Mouse (Mus musculus): ENCODE data around the gene Olfr358. TPM values are rescaled to one million over a fixed set of nuclear protein-coding genes. Genes with fewer than 3 reads are reported as not detected.

Gene Olfr358
- not detected in 2 replicates for polyA plus RNA-seq (2014; fragmentation: Nextera tagmentation; extraction: Ambion mirVana)

GRCm38 (mm10) chr2:37009235-37009634 lies at the start of gene Olfr358:
Gene Olfr358 (minus strand): TSS chr2:37009335.
- Histone ChIP-seq H3K4me2 (ENCODE audit: low read length) (no peak within 1 kb of the TSS), H3K4me1 (ENCODE audit: control insufficient read depth in 2 of 2, insufficient read depth in 2 of 2, low read length in 2 of 2) (no peaks in the 10 kb centered on the region), H3K4me3 (ENCODE audit: control insufficient read depth in 1 of 2, insufficient read depth in 1 of 2, low read depth in 1 of 2, low read length in 2 of 2) (no peak within 1 kb of the TSS), H3K27me3 (ENCODE audit: control insufficient read depth, insufficient read depth, low read length) (no peaks in the 10 kb centered on the region), H3K36me3 (ENCODE audit: control insufficient read depth, insufficient read depth, low read length) (no peaks in the 10 kb centered on the region), H3K27ac (replicated peaks in 1 of 2; ENCODE audit: control insufficient read depth in 1 of 2, insufficient read depth in 1 of 2, low read depth in 2 of 2, low read length in 2 of 2) (no peak within 1 kb of the TSS), H3K9ac (ENCODE audit: low read length) (no peak within 1 kb of the TSS), H3K9me3 (ENCODE audit: control insufficient read depth, low read length) (0 out of 2 replicates have a peak, but pooled peaks cover 3% of the 10 kb centered on the region)
- ATAC-seq (ENCODE audit: insufficient number of reproducible peaks, insufficient read depth, low FRiP score, low read depth): no peak

DNA sequence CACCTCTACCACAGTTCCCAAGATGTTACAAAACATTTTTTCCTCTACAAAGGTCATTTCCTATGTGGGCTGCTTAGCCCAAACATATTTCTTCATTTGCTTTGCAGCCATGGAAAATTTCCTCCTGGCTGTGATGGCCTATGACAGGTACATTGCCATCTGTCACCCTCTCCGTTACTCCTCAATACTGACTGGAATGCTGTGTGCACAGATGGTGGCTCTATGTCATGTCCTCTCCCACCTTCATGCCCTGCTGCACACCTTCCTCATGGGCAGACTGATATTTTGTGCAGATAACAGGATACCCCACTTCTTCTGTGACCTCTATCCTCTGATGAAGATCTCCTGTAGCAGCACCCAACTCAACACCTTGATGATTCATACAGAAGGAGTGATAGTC lies 12.1 kb downstream of the Olfr358 start:
- no peak overlapping the region for H3K4me3 ChIP-seq (ENCODE audit: control insufficient read depth in 1 of 2, insufficient read depth in 1 of 2, low read depth in 1 of 2, low read length in 2 of 2)
- no peaks in the 10 kb centered on the region for H3K4me1 ChIP-seq (ENCODE audit: control insufficient read depth in 2 of 2, insufficient read depth in 2 of 2, low read length in 2 of 2)
- H3K9me3 ChIP-seq (ENCODE audit: control insufficient read depth, low read length): no peaks in the 10 kb centered on the region
- 65% methylated on average over 1 of the region's 1 CpGs for WGBS
- no peaks in the 10 kb centered on the region for H3K27me3 ChIP-seq (ENCODE audit: control insufficient read depth, insufficient read depth, low read length)
- no peak for ATAC-seq (ENCODE audit: insufficient number of reproducible peaks, insufficient read depth, low FRiP score, low read depth)
- no peak overlapping the region for H3K27ac ChIP-seq (replicated peaks in 1 of 2; ENCODE audit: control insufficient read depth in 1 of 2, insufficient read depth in 1 of 2, low read depth in 2 of 2, low read length in 2 of 2)
- H3K4me2 ChIP-seq (ENCODE audit: low read length): no peak overlapping the region
- no peaks in the 10 kb centered on the region for H3K36me3 ChIP-seq (ENCODE audit: control insufficient read depth, insufficient read depth, low read length)
- no peak overlapping the region for H3K9ac ChIP-seq (ENCODE audit: low read length)

DNA sequence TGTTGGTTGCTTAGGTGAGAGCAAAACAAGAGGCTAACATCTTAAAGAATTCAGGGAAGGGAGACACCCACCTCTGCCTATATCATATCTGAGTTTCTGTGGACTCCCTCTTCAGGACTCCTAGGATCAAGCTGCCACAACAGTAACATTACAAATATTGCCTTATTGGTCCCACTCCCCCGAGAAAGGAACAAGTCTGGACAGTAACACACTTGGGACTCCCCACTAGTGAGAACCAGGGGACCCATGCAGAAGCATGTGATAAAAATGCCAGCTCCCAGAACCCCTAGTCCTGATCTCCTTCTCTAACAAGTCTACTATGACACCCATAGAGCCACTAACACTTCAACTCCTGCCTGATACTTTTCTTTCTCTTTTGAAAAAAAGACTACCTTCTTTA lies 15.6 kb downstream of the Olfr358 start, which contains the start of gene Olfr357:
Gene Olfr357 (plus strand): TSS at position 301 of the 400 bp plus-strand sequence.
- no peaks in the 10 kb centered on the region for H3K4me1 ChIP-seq (ENCODE audit: control insufficient read depth in 2 of 2, insufficient read depth in 2 of 2, low read length in 2 of 2)
- H3K27me3 ChIP-seq (ENCODE audit: control insufficient read depth, insufficient read depth, low read length): no peaks in the 10 kb centered on the region
- WGBS: 54% methylated on average over 1 of the region's 1 CpGs
- no peak within 1 kb of the TSS for H3K4me2 ChIP-seq (ENCODE audit: low read length)
- H3K27ac ChIP-seq (replicated peaks in 1 of 2; ENCODE audit: control insufficient read depth in 1 of 2, insufficient read depth in 1 of 2, low read depth in 2 of 2, low read length in 2 of 2): no peak within 1 kb of the TSS
- H3K4me3 ChIP-seq (ENCODE audit: control insufficient read depth in 1 of 2, insufficient read depth in 1 of 2, low read depth in 1 of 2, low read length in 2 of 2): no peak within 1 kb of the TSS
- no peak within 1 kb of the TSS for H3K9ac ChIP-seq (ENCODE audit: low read length)
- no peaks in the 10 kb centered on the region for H3K9me3 ChIP-seq (ENCODE audit: control insufficient read depth, low read length)
- no peaks in the 10 kb centered on the region for H3K36me3 ChIP-seq (ENCODE audit: control insufficient read depth, insufficient read depth, low read length)
- ATAC-seq (ENCODE audit: insufficient number of reproducible peaks, insufficient read depth, low FRiP score, low read depth): no peak

Other genes with a start within 250 kb of the Olfr358 start
- not detected in 2 replicates for gene Olfr348, start 225.1 kb downstream of the Olfr358 start, polyA plus RNA-seq (2014; fragmentation: Nextera tagmentation; extraction: Ambion mirVana)
- not detected in 2 replicates for gene Olfr50, start 218.8 kb downstream of the Olfr358 start, polyA plus RNA-seq (2014; fragmentation: Nextera tagmentation; extraction: Ambion mirVana)
- gene Olfr3, start 192.3 kb downstream of the Olfr358 start, polyA plus RNA-seq (2014; fragmentation: Nextera tagmentation; extraction: Ambion mirVana): not detected in 2 replicates
- not detected in 2 replicates for gene Olfr350, start 163.0 kb downstream of the Olfr358 start, polyA plus RNA-seq (2014; fragmentation: Nextera tagmentation; extraction: Ambion mirVana)
- gene Olfr351, start 146.7 kb downstream of the Olfr358 start, polyA plus RNA-seq (2014; fragmentation: Nextera tagmentation; extraction: Ambion mirVana): not detected in 2 replicates
- gene Olfr352, start 140.9 kb downstream of the Olfr358 start, polyA plus RNA-seq (2014; fragmentation: Nextera tagmentation; extraction: Ambion mirVana): not detected in 2 replicates
- gene Olfr353, start 116.4 kb downstream of the Olfr358 start, polyA plus RNA-seq (2014; fragmentation: Nextera tagmentation; extraction: Ambion mirVana): not detected in 2 replicates
- not detected in 2 replicates for gene Olfr354, start 103.7 kb downstream of the Olfr358 start, polyA plus RNA-seq (2014; fragmentation: Nextera tagmentation; extraction: Ambion mirVana)
- gene Olfr355, start 80.4 kb downstream of the Olfr358 start, polyA plus RNA-seq (2014; fragmentation: Nextera tagmentation; extraction: Ambion mirVana): not detected in 2 replicates
- not detected in 2 replicates for gene Olfr356, start 72.2 kb downstream of the Olfr358 start, polyA plus RNA-seq (2014; fragmentation: Nextera tagmentation; extraction: Ambion mirVana)
- not detected in 2 replicates for gene Olfr357, start 15.5 kb downstream of the Olfr358 start, polyA plus RNA-seq (2014; fragmentation: Nextera tagmentation; extraction: Ambion mirVana)
- not detected in 2 replicates for gene Olfr360, start 56.4 kb upstream of the Olfr358 start, polyA plus RNA-seq (2014; fragmentation: Nextera tagmentation; extraction: Ambion mirVana)
- not detected in 2 replicates for gene Olfr361, start 80.0 kb upstream of the Olfr358 start, polyA plus RNA-seq (2014; fragmentation: Nextera tagmentation; extraction: Ambion mirVana)
- not detected in 2 replicates for gene Olfr362, start 108.6 kb upstream of the Olfr358 start, polyA plus RNA-seq (2014; fragmentation: Nextera tagmentation; extraction: Ambion mirVana)
- gene Olfr364-ps1, start 130.0 kb upstream of the Olfr358 start, polyA plus RNA-seq (2014; fragmentation: Nextera tagmentation; extraction: Ambion mirVana): not detected in 2 replicates
- not detected in 2 replicates for gene Olfr365, start 178.9 kb upstream of the Olfr358 start, polyA plus RNA-seq (2014; fragmentation: Nextera tagmentation; extraction: Ambion mirVana)
- not detected in 2 replicates for gene Olfr366, start 202.2 kb upstream of the Olfr358 start, polyA plus RNA-seq (2014; fragmentation: Nextera tagmentation; extraction: Ambion mirVana)

All from heart, embryonic 14.5 days (tissue).